Mouse (Mus musculus) thymus, adult 2 months (tissue): ENCODE measurements around the gene Cish. TPM values are rescaled to one million over a fixed set of nuclear protein-coding genes. Genes with fewer than 3 reads are reported as not detected.

Source experiments
- DNase-seq: peaks from one replicate; pipeline ENCODE4 v3.0.0; 2021
- H3K27ac ChIP-seq: fragments of 200-500 bp; 2 replicates; pipeline ENCODE4 v1.5.1; 2012; ENCODE audit warnings: low read length, control low read depth; ENCODE audit not compliant: control insufficient read depth, insufficient read depth
- H3K27me3 ChIP-seq: fragments of 200-500 bp; 2 replicates; pipeline ENCODE4 v1.6.1; 2012; ENCODE audit warnings: mild to moderate bottlenecking, low read length, moderate library complexity, mixed read lengths; ENCODE audit not compliant: control insufficient read depth, insufficient read depth
- H3K36me3 ChIP-seq: fragments of 200-500 bp; 2 replicates; pipeline ENCODE4 v1.6.1; 2012; ENCODE audit warnings: mild to moderate bottlenecking, low read length, moderate library complexity; ENCODE audit not compliant: control insufficient read depth, insufficient read depth
- H3K4me1 ChIP-seq: fragments of 200-500 bp; replicated peaks from 2 replicates; pipeline ENCODE4 v1.6.1; 2012; ENCODE audit warnings: low read length; ENCODE audit not compliant: control insufficient read depth, insufficient read depth
- H3K4me3 ChIP-seq: fragments of 200-500 bp; 2 replicates; pipeline ENCODE4 v1.5.1; 2012; ENCODE audit warnings: mild to moderate bottlenecking, low read length, control low read depth, moderate library complexity; ENCODE audit not compliant: control insufficient read depth, insufficient read depth
- CTCF ChIP-seq: fragments of 200-500 bp; IDR thresholded peaks from 2 replicates; pipeline ENCODE4 v1.5.1; 2012; ENCODE audit warnings: mild to moderate bottlenecking, control low read depth, low read length, moderate library complexity, borderline replicate concordance; ENCODE audit not compliant: control insufficient read depth, poor library complexity, insufficient read depth; ENCODE audit errors: extremely low read depth
- POLR2A ChIP-seq: fragments of 200-500 bp; IDR thresholded peaks from 2 replicates; pipeline ENCODE4 v1.6.1; 2012; ENCODE audit warnings: mild to moderate bottlenecking, low read length, control low read depth, moderate library complexity; ENCODE audit not compliant: control insufficient read depth, poor library complexity, insufficient read depth; ENCODE audit errors: extremely low read depth
- WGBS: fragments of 180-500 bp; shearing (Covaris S2); methylation state at CpG from one replicate; pipeline ENCODE4 v1.1.7; 2018; 5-methylcytosine and 5-hydroxymethylcytosine counted together
- polyA plus RNA-seq: library from polyadenylated mRNA; depleted of rRNA; stranded (reverse); fragments of >200 nt; gene quantifications from 2 replicates; pipeline ENCODE4 v1.2.3, GENCODE M21; 2012

The Cish gene
- polyA plus RNA-seq, 1 experiment = 39.6 TPM

GRCm38 (mm10) chr9:107288711-107289110 lies 7.1 kb upstream of the Cish start:
- peak; percentile 47 for DNase-seq
- Histone ChIP-seq H3K4me3 (peak overlapping the region; percentile 70), H3K27me3 (no peaks in the 10 kb centered on the region), H3K27ac (peak overlapping the region; percentile 47; the same call in 1 of the 2 replicates), H3K36me3 (no peaks in the 10 kb centered on the region), H3K4me1 (peaks cover 41% of the 10 kb centered on the region)
- WGBS = 17% methylated on average over 8 of the region's 8 CpGs
- TF ChIP-seq CTCF (0 out of 2 replicates have a peak, but pooled peaks have one; percentile 3), POLR2A (no peak)

DNA sequence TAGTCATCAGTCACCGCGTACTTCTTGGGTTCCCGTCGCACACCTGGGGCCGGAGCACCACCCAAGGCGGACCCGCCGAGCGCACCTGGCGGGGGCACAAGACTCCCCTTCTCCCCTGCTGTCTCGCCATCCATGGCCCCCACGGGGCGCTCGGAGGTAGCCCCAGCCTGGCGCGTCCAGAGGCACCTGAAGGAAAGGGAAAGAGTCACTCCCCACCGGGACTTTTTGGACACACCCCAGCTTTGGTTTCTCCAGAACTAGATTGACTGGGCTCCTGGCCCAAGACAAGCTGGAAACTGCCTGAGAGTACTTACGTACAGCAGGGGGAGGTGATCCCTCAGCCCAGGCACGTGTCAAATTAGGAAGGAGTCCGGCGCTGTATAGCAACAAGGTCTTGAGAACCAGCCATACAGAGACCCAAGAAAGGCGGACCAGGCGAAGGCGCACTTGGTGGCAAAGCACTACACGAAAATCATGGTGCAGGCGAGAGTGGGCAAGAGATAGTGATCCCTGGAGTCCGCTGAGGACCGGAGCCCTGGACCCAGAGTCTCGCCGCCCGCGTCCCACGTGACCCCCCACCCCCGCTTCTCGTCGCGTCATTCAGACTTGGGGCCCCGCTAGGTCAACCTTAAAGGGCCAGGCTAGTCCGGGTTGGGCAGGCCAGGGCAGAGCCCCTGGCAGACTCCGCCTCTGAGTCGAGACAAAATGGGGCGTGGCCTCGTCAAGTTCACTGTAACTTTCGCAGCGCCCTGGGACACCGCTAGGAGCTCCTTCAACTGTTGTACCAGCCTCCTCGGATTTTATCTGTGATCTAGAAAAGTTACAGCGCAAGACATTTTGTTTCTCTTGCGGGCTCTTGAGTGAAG lies 6.4 kb upstream of the Cish start, which contains the start of gene Mapkapk3:
Mapkapk3 (minus strand) TSS at position 667 of the 866 bp plus-strand sequence.
- 2% methylated on average over 49 of the region's 49 CpGs for WGBS
- peak within 1 kb of the TSS; percentile 47 for H3K27ac ChIP-seq
- H3K27me3 ChIP-seq = no peaks in the 10 kb centered on the region
- H3K4me1 ChIP-seq = peaks cover 41% of the 10 kb centered on the region
- no peaks in the 10 kb centered on the region for H3K36me3 ChIP-seq
- peak within 1 kb of the TSS; percentile 70 for H3K4me3 ChIP-seq
- TF ChIP-seq CTCF (peak; percentile 64; the same call in 1 of the 2 replicates), POLR2A (no peak)
- peak; percentile 89 for DNase-seq

DNA sequence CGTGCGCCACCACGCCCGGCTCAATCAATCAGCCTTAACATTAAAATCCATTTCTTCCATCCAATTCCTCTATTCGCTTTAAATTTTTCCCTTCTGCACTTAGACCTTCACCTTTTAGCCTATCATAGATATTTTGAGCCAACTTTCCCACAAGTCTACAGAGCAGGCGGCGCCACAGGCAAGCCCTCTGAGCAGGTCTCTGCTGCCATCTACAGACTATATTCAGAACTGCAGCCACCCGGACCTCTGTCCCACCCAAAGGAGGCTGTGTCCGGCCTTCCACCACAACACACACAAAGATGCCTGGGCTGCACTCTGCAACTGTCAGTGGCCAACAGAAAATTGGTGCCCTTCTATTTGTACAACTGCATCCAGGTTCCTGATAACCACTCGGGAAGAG lies 4.9 kb upstream of the Cish start:
- DNase-seq = peak; percentile 84
- no peaks in the 10 kb centered on the region for H3K27me3 ChIP-seq
- H3K27ac ChIP-seq = no peak overlapping the region
- WGBS = 37% methylated on average over 10 of the region's 10 CpGs
- peaks cover 33% of the 10 kb centered on the region for H3K4me1 ChIP-seq
- TF ChIP-seq POLR2A (no peak), CTCF (peak; percentile 92)
- no peaks in the 10 kb centered on the region for H3K36me3 ChIP-seq
- H3K4me3 ChIP-seq = no peak overlapping the region

DNA sequence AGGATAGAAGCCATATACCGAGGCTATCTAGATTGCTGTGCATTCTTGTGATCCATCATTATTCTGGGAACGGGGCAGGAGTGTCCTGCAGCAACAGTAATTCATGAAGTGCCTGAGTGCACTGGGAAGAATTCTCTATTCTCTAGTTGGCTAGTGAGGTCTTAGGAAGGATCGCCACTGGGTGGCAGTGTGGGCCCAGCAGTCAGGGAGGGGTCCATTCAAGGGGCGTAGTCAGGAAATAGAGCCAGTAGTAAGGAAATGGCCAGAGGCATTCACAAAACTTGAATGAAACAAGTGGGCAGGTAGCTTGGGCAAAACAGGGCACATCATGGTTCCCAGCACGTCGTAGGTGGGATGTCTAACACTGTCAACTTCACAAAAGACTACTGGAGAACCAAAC lies 1.6 kb upstream of the Cish start:
- no peaks in the 10 kb centered on the region for H3K36me3 ChIP-seq
- DNase-seq = peak; percentile 84
- H3K4me1 ChIP-seq = peaks cover 23% of the 10 kb centered on the region
- TF ChIP-seq CTCF (peak; percentile 65; the same call in 1 of the 2 replicates), POLR2A (no peak)
- H3K27ac ChIP-seq = no peak overlapping the region
- 5% methylated on average over 6 of the region's 6 CpGs for WGBS
- H3K27me3 ChIP-seq = no peaks in the 10 kb centered on the region; the same call in 1 of the 2 replicates
- H3K4me3 ChIP-seq = no peak overlapping the region

DNA sequence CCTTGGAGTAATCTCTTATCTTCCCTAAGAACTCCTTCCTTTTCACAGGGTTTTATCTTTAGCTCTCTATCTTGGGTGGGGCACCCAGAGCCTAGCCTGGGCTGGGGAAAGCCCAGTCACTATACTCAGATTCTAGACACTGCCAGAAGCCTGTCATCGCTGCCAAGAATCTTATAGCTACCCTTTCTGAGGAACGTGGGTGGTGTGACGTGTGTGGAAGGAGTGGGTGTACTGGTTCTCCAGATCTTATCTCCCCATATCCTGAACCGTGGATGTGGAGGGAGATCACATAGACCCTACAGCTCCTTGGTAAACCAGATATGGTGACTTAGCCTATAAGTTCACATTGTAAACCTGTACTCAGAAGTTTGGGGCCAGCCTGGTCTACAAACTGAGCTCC lies 210 bp upstream of the Cish start:
- no peaks in the 10 kb centered on the region; the same call in 1 of the 2 replicates for H3K27me3 ChIP-seq
- H3K4me3 ChIP-seq = no peak overlapping the region
- TF ChIP-seq POLR2A = no peak
- TF ChIP-seq CTCF = no peak
- H3K4me1 ChIP-seq = peaks cover 15% of the 10 kb centered on the region
- no peak overlapping the region for H3K27ac ChIP-seq
- 30% methylated on average over 4 of the region's 4 CpGs for WGBS
- H3K36me3 ChIP-seq = no peaks in the 10 kb centered on the region
- DNase-seq = peak; percentile 27

GRCm38 (mm10) chr9:107296041-107296440 lies 215 bp downstream of the Cish start:
- WGBS = 4% methylated on average over 14 of the region's 14 CpGs
- no peak for DNase-seq
- H3K27ac ChIP-seq = peak overlapping the region; percentile 9; the same call in 1 of the 2 replicates
- H3K27me3 ChIP-seq = no peaks in the 10 kb centered on the region; the same call in 1 of the 2 replicates
- no peak for TF ChIP-seq POLR2A
- no peak for TF ChIP-seq CTCF
- H3K4me1 ChIP-seq = peaks cover 13% of the 10 kb centered on the region
- no peaks in the 10 kb centered on the region for H3K36me3 ChIP-seq
- H3K4me3 ChIP-seq = peak overlapping the region; percentile 84
